Mouse (Mus musculus) myocyte (in vitro differentiated cells): ENCODE data around the gene Chd2.

Source experiments
- CEBPB ChIP-seq: IDR thresholded peaks from 2 replicates; pipeline ENCODE4 v1.6.1; 2011; ENCODE audit warnings: mild to moderate bottlenecking, moderate library complexity; ENCODE audit not compliant: poor library complexity, insufficient read depth, severe bottlenecking
- E2F4 ChIP-seq: IDR thresholded peaks from one replicate; pipeline ENCODE4 v1.6.1; 2011; ENCODE audit warnings: mild to moderate bottlenecking, control low read depth, moderate library complexity; ENCODE audit not compliant: insufficient read depth
- MAX ChIP-seq: IDR thresholded peaks from one replicate; pipeline ENCODE4 v1.6.1; 2011; ENCODE audit warnings: low read depth, mild to moderate bottlenecking, control low read depth
- POLR2A ChIP-seq: IDR thresholded peaks from one replicate; pipeline ENCODE4 v1.6.1; 2011; ENCODE audit warnings: low read depth, mild to moderate bottlenecking, control low read depth, moderate library complexity; ENCODE audit not compliant: insufficient read length
- REST ChIP-seq: IDR thresholded peaks from one replicate; pipeline ENCODE4 v1.6.1; 2011; ENCODE audit warnings: mild to moderate bottlenecking, control low read depth, moderate library complexity; ENCODE audit not compliant: insufficient read depth, insufficient read length
- SRF ChIP-seq: IDR thresholded peaks from one replicate; pipeline ENCODE4 v1.6.1; 2011; ENCODE audit warnings: low read depth; ENCODE audit not compliant: control insufficient read depth, insufficient read length
- TCF12 ChIP-seq: IDR thresholded peaks from one replicate; pipeline ENCODE4 v1.6.1; 2011; ENCODE audit warnings: mild to moderate bottlenecking, control low read depth; ENCODE audit not compliant: poor library complexity, insufficient read depth, severe bottlenecking
- TCF3 ChIP-seq: IDR thresholded peaks from one replicate; pipeline ENCODE4 v1.6.1; 2011; ENCODE audit warnings: low read depth, control low read depth; ENCODE audit not compliant: insufficient read length
- USF1 ChIP-seq: IDR thresholded peaks from one replicate; pipeline ENCODE4 v1.6.1; 2011; ENCODE audit warnings: low read depth, mild to moderate bottlenecking, control low read depth, moderate library complexity

- TF ChIP-seq TCF3 (no peak), SRF (no peak), POLR2A (no peak), MAX (no peak), CEBPB (no peak), TCF12 (no peak), REST (no peak), USF1 (no peak), E2F4 (no peak)
Measured at GRCm38 (mm10) chr7:73478157-73479058, 63.2 kb downstream of the Chd2 start.
